Mouse (Mus musculus) macrophage (primary cell): ENCODE results near the gene Acox1. TPM values are rescaled to one million over a fixed set of nuclear protein-coding genes. Genes with fewer than 3 reads are reported as not detected.

Source experiments
- polyA plus RNA-seq: library from polyadenylated mRNA; stranded (reverse); fragments of 250-400 nt; gene quantifications from 3 replicates; pipeline ENCODE4 v1.2.4, GENCODE M21; 2018; ENCODE audit warnings: inconsistent platforms

The Acox1 gene
- polyA plus RNA-seq, 1 experiment from 2014 or later, result 66.6 TPM

Other genes starting within 250 kb of the Acox1 start
- gene Itgb4, start 224.3 kb downstream of the Acox1 start, polyA plus RNA-seq, result not detected in 3 replicates
- gene Galk1, start 186.3 kb downstream of the Acox1 start, polyA plus RNA-seq, result 7.6 to 30.8 TPM (median 14.0 TPM) in 3 replicates
- gene H3f3b, start 171.1 kb downstream of the Acox1 start, polyA plus RNA-seq, result 470 to 740 TPM (median 693 TPM) in 3 replicates
- gene Unk, start 168.7 kb downstream of the Acox1 start, polyA plus RNA-seq, result 12.2 to 20.0 TPM (median 19.4 TPM) in 3 replicates
- 10.9 to 18.9 TPM (median 16.8 TPM) in 3 replicates for gene Unc13d, start 121.1 kb downstream of the Acox1 start, polyA plus RNA-seq
- 130 to 281 TPM (median 182 TPM) in 3 replicates for gene Wbp2, start 112.0 kb downstream of the Acox1 start, polyA plus RNA-seq
- gene Trim47, start 71.8 kb downstream of the Acox1 start, polyA plus RNA-seq, result 9.4 to 36.9 TPM (median 26.2 TPM) in 3 replicates
- 12.2 to 14.3 TPM (median 12.8 TPM) in 3 replicates for gene Trim65, start 67.9 kb downstream of the Acox1 start, polyA plus RNA-seq
- gene Mrpl38, start 60.2 kb downstream of the Acox1 start, polyA plus RNA-seq, result 13.6 to 25.3 TPM (median 20.3 TPM) in 3 replicates
- gene Fbf1, start 30.9 kb downstream of the Acox1 start, polyA plus RNA-seq, result 13.2 to 15.0 TPM (median 14.6 TPM) in 3 replicates
- 35.1 to 61.5 TPM (median 55.2 TPM) in 3 replicates for gene Ten1, start 190 bp downstream of the Acox1 start, polyA plus RNA-seq
- not detected in 3 replicates for gene Evpl, start 39.0 kb upstream of the Acox1 start, polyA plus RNA-seq
- 50.2 to 71.9 TPM (median 56.6 TPM) in 3 replicates for gene Srp68, start 75.2 kb upstream of the Acox1 start, polyA plus RNA-seq
- gene Galr2, start 81.9 kb upstream of the Acox1 start, polyA plus RNA-seq, result not detected in 3 replicates
- 22.2 to 30.5 TPM (median 26.9 TPM) in 3 replicates for gene Exoc7, start 108.2 kb upstream of the Acox1 start, polyA plus RNA-seq
- gene Foxj1, start 136.4 kb upstream of the Acox1 start, polyA plus RNA-seq, result not detected in 3 replicates
- gene Rnf157, start 214.0 kb upstream of the Acox1 start, polyA plus RNA-seq, result 12.1 to 23.4 TPM (median 14.0 TPM) in 3 replicates
- gene Ubald2, start 235.0 kb upstream of the Acox1 start, polyA plus RNA-seq, result 18.0 to 34.4 TPM (median 27.5 TPM) in 3 replicates